Mouse (Mus musculus): ENCODE data around the gene Tcf7l1. TPM values are rescaled to one million over a fixed set of nuclear protein-coding genes. Genes with fewer than 3 reads are reported as not detected.

Tcf7l1 gene
- polyA plus RNA-seq, 1 experiment, result 29.1 TPM

GRCm38 (mm10) chr6:72615561-72616375, 173.3 kb downstream of the Tcf7l1 start:
- Histone ChIP-seq H3K27ac (ENCODE audit: control insufficient read depth, insufficient read depth, low read depth, low read length, poor library complexity) (peak overlapping the region; percentile 12; the same call in 1 of the 2 replicates), H3K4me1 (ENCODE audit: control insufficient read depth, insufficient read depth, low read length) (peaks cover 2% of the 10 kb centered on the region; the same call in 1 of the 2 replicates), H3K4me3 (replicated peaks; ENCODE audit: control insufficient read depth, low read depth, low read length) (peak overlapping the region; percentile 75)
- 13% methylated on average over 25 of the region's 25 CpGs for WGBS
- TF ChIP-seq POLR2A (IDR thresholded peaks at IDR 0.05; ENCODE audit: borderline replicate concordance, control insufficient read depth, low read depth, low read length), result no peak
- no peak for TF ChIP-seq CTCF (IDR thresholded peaks at IDR 0.05; ENCODE audit: control insufficient read depth, insufficient read depth, low read length)

GRCm38 (mm10) chr6:72615151-72615550, 173.9 kb downstream of the Tcf7l1 start:
- no peak overlapping the region for H3K4me3 ChIP-seq (replicated peaks; ENCODE audit: control insufficient read depth, low read depth, low read length)
- no peak for TF ChIP-seq POLR2A (IDR thresholded peaks at IDR 0.05; ENCODE audit: borderline replicate concordance, control insufficient read depth, low read depth, low read length)
- H3K4me1 ChIP-seq (ENCODE audit: control insufficient read depth, insufficient read depth, low read length), result peaks cover 2% of the 10 kb centered on the region; the same call in 1 of the 2 replicates
- no peak overlapping the region for H3K27ac ChIP-seq (ENCODE audit: control insufficient read depth, insufficient read depth, low read depth, low read length, poor library complexity)
- WGBS, result 30% methylated on average over 2 of the region's 2 CpGs

- Histone ChIP-seq H3K4me3 (replicated peaks; ENCODE audit: control insufficient read depth, low read depth, low read length) (no peak overlapping the region), H3K4me1 (ENCODE audit: control insufficient read depth, insufficient read depth, low read length) (peaks cover 2% of the 10 kb centered on the region; the same call in 1 of the 2 replicates), H3K27ac (ENCODE audit: control insufficient read depth, insufficient read depth, low read depth, low read length, poor library complexity) (no peak overlapping the region)
- 75% methylated on average over 4 of the region's 4 CpGs for WGBS
- no peak for TF ChIP-seq POLR2A (IDR thresholded peaks at IDR 0.05; ENCODE audit: borderline replicate concordance, control insufficient read depth, low read depth, low read length)
- no peak for TF ChIP-seq CTCF (IDR thresholded peaks at IDR 0.05; ENCODE audit: control insufficient read depth, insufficient read depth, low read length)
These were observed 178.8 kb downstream of the Tcf7l1 start for GRCm38 (mm10) chr6:72610261-72610660.

GRCm38 (mm10) chr6:72608662-72609184, 180.3 kb downstream of the Tcf7l1 start:
- Histone ChIP-seq H3K4me3 (replicated peaks; ENCODE audit: control insufficient read depth, low read depth, low read length) (no peak overlapping the region), H3K4me1 (ENCODE audit: control insufficient read depth, insufficient read depth, low read length) (no peaks in the 10 kb centered on the region), H3K27ac (ENCODE audit: control insufficient read depth, insufficient read depth, low read depth, low read length, poor library complexity) (no peak overlapping the region)
- TF ChIP-seq POLR2A (IDR thresholded peaks at IDR 0.05; ENCODE audit: borderline replicate concordance, control insufficient read depth, low read depth, low read length) (no peak), CTCF (IDR thresholded peaks at IDR 0.05; ENCODE audit: control insufficient read depth, insufficient read depth, low read length) (no peak)
- 83% methylated on average over 4 of the region's 4 CpGs for WGBS

GRCm38 (mm10) chr6:72607676-72608075, 181.4 kb downstream of the Tcf7l1 start:
- 79% methylated on average over 5 of the region's 5 CpGs for WGBS

GRCm38 (mm10) chr6:72607060-72607459, 182.0 kb downstream of the Tcf7l1 start:
- 83% methylated on average over 4 of the region's 4 CpGs for WGBS
- Histone ChIP-seq H3K4me1 (ENCODE audit: control insufficient read depth, insufficient read depth, low read length) (no peaks in the 10 kb centered on the region), H3K27ac (ENCODE audit: control insufficient read depth, insufficient read depth, low read depth, low read length, poor library complexity) (no peak overlapping the region), H3K4me3 (replicated peaks; ENCODE audit: control insufficient read depth, low read depth, low read length) (no peak overlapping the region)
- TF ChIP-seq POLR2A (IDR thresholded peaks at IDR 0.05; ENCODE audit: borderline replicate concordance, control insufficient read depth, low read depth, low read length) (no peak), CTCF (IDR thresholded peaks at IDR 0.05; ENCODE audit: control insufficient read depth, insufficient read depth, low read length) (no peak)

More at GRCm38 (mm10) chr6:72607676-72608075, 181.4 kb downstream of the Tcf7l1 start:
- no peak for TF ChIP-seq CTCF (IDR thresholded peaks at IDR 0.05; ENCODE audit: control insufficient read depth, insufficient read depth, low read length)
- TF ChIP-seq POLR2A (IDR thresholded peaks at IDR 0.05; ENCODE audit: borderline replicate concordance, control insufficient read depth, low read depth, low read length), result no peak
- no peak overlapping the region for H3K27ac ChIP-seq (ENCODE audit: control insufficient read depth, insufficient read depth, low read depth, low read length, poor library complexity)
- H3K4me3 ChIP-seq (replicated peaks; ENCODE audit: control insufficient read depth, low read depth, low read length), result no peak overlapping the region
- no peaks in the 10 kb centered on the region for H3K4me1 ChIP-seq (ENCODE audit: control insufficient read depth, insufficient read depth, low read length)

GRCm38 (mm10) chr6:72604066-72604465, 185.0 kb downstream of the Tcf7l1 start:
- WGBS, result 88% methylated on average over 2 of the region's 2 CpGs
- TF ChIP-seq CTCF (IDR thresholded peaks at IDR 0.05; ENCODE audit: control insufficient read depth, insufficient read depth, low read length), result no peak
- TF ChIP-seq POLR2A (IDR thresholded peaks at IDR 0.05; ENCODE audit: borderline replicate concordance, control insufficient read depth, low read depth, low read length), result no peak
- Histone ChIP-seq H3K27ac (ENCODE audit: control insufficient read depth, insufficient read depth, low read depth, low read length, poor library complexity) (no peak overlapping the region), H3K4me1 (ENCODE audit: control insufficient read depth, insufficient read depth, low read length) (no peaks in the 10 kb centered on the region), H3K4me3 (replicated peaks; ENCODE audit: control insufficient read depth, low read depth, low read length) (no peak overlapping the region)

- no peak overlapping the region for H3K4me3 ChIP-seq (replicated peaks; ENCODE audit: control insufficient read depth, low read depth, low read length)
- WGBS, result 0% methylated on average over 1 of the region's 1 CpGs
- TF ChIP-seq POLR2A (IDR thresholded peaks at IDR 0.05; ENCODE audit: borderline replicate concordance, control insufficient read depth, low read depth, low read length), result no peak
- peak; percentile 85 for TF ChIP-seq CTCF (IDR thresholded peaks at IDR 0.05; ENCODE audit: control insufficient read depth, insufficient read depth, low read length)
- no peak overlapping the region for H3K27ac ChIP-seq (ENCODE audit: control insufficient read depth, insufficient read depth, low read depth, low read length, poor library complexity)
- peaks cover 2% of the 10 kb centered on the region for H3K4me1 ChIP-seq (ENCODE audit: control insufficient read depth, insufficient read depth, low read length)
These were observed 187.3 kb downstream of the Tcf7l1 start for GRCm38 (mm10) chr6:72601732-72602131.

Data from bone marrow, adult 2 months (tissue).